Mouse (Mus musculus) left cerebral cortex, postnatal 10 days (tissue): ENCODE measurements around the gene Set. TPM values are rescaled to one million over a fixed set of nuclear protein-coding genes. Genes with fewer than 3 reads are reported as not detected.

Experiments
- DNase-seq, 2 experiments: peaks; one replicate each; pipeline ENCODE4 v3.0.0; 2021 to 2022; ENCODE audit warnings: low spot score in 2 of 2, mixed read lengths in 1 of 2; ENCODE audit errors: extremely low spot score in 1 of 2
- intact Hi-C: fragments of 180-260 bp; cut with DNase I; formaldehyde crosslinking; loops from one replicate; pipeline ENCODE4 v1.15.1; 2025
- total RNA-seq, 2 experiments: library from RNA; stranded (reverse); gene quantifications; 2 replicates each; pipeline ENCODE4 v1.2.3; 2021

Set gene
- total RNA-seq, 2 experiments from 2014 or later = 219 to 220 TPM

DNA sequence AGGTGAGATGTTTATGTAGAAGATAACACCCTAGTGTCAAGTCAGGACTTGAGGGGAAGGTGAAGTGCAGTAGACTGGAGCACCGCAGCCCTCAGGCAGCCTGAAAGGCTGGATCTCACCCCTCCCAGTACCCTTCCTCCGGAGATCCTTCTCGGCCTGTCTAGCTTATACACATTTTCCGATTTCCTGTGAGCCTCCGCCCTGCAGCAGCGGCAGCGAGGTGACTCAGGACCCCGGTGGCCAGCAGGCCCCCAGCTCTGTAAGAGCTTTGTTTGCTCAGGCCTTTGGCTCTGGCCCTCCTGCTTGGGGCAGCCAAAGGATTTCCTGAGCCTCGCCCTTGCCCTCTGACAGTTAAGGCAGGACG, 21.2 kb downstream of the Set start:
- no peak for DNase-seq
- intact Hi-C loops = loop anchor here (5.0 kb wide), 1 partner anchor 84 kb away; no protein-coding TSS in a partner anchor

DNA sequence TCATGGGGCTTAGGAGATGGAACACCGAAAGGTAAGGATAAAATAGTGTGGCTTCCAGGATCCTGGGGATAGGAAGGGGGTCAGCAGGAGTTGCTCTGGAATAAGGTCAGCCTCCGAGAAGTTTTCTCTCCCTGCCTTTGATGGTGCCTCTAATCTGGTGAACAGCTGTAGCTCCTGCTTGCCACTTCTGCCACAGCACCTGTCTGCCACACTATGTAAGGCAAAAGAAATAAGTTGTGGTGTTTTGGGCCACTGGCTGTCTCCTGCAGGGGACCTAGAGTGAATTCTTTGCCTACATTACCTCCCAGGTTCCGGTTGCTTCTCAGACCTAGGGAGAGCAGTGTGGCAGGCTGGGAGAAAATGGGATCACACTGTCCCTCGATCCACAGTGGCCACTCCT, 21.6 kb downstream of the Set start:
- intact Hi-C loops = loop anchor here (5.0 kb wide), 1 partner anchor 84 kb away; no protein-coding TSS in a partner anchor
- DNase-seq = no peak

GRCm38 (mm10) chr2:30080181-30080800, 23.1 kb downstream of the Set start:
- intact Hi-C loops = no loop called here
- DNase-seq = no peak

- intact Hi-C loops = no loop called here
- no peak for DNase-seq
Observed at GRCm38 (mm10) chr2:30084113-30084512, 26.9 kb downstream of the Set start.

DNA sequence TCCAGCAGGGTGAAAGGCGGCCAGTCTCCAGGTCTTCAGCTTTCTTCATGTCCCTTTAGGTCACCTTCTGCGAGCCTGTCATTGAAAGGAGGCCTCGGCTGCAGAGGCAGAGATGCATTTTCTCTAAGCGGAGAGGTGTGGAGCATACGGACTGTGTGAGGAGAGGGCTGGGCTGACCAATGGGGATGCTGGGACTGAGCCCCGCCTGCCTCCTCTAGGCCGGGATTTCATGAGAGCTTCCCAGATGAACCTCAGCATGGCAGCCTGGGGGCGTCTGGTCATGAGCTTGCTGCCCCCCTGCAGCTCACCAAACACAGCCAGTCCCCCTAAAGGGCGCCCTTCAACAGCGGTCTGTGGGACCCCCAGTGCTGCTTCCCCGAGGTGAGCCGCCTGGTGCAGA, 27.5 kb downstream of the Set start:
- no peak for DNase-seq
- intact Hi-C loops = no loop called here

GRCm38 (mm10) chr2:30087310-30087709, 30.1 kb downstream of the Set start:
- no peak for DNase-seq
- intact Hi-C loops = no loop called here

DNA sequence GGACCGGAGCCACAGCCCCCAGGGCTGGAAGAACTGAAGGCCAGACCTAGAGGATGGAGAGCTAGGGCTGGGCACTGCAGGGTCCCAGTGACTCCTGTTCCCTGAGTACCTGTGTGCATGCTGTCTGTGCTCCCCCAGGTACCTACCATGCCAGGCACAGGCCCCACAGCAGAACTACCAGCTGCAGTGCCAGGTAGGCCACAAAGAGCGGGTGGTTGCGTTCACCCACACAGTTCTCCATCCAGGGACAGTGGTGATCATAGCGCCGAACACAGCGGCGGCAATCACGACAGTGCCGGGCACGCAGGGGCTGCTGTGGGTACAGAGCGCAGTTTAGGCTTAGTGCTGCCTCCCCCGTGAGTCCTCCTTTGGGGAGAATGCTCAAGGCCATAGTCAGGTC, 34.3 kb downstream of the Set start:
- DNase-seq = no peak
- intact Hi-C loops = no loop called here

GRCm38 (mm10) chr2:30092280-30092918, 35.2 kb downstream of the Set start:
- intact Hi-C loops = no loop called here
- DNase-seq = no peak

DNA sequence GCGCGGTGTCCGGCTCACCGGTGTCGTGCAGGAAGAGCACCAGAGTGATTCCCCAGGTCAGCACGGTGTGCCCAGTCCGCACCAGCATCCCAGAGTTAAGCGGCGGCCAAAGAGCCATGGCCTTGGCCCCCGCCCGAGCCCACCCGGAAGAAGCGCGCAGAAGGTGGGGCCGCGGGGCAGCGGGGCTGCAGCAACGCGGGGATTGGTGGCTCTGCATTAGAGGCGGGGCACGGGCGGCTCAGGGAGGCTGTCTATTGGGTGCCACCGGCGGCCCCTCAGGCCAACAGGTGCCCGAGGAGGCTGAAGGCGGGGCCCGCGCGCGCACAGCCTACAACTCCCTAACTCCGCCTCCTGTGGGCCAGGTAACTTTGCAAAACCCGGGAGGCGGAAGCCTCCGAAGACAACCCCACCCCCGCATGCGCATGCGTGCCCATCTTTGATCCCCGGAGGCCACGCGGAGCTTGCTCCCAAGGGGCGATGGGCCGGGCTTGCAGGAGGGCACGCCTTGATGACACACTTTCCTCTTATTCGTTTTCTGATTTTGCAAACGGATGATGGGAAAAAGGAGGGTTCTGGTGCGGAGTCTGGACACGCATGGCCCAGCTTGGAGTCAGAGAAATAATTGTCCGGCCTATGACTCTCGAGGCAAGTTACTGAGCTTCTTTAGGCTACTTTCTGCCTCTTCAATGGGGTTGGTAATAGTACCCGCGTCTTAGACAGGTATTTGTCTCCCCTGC, 36.5 kb downstream of the Set start, which contains the start of gene Zdhhc12:
Gene Zdhhc12 (minus strand): TSS at position 178 of the 737 bp plus-strand sequence.
- intact Hi-C loops = no loop called here
- DNase-seq = peak; percentile 93 to 96

- no peak for DNase-seq
- intact Hi-C loops = no loop called here
Observed at GRCm38 (mm10) chr2:30094208-30094588, 37.0 kb downstream of the Set start.

DNA sequence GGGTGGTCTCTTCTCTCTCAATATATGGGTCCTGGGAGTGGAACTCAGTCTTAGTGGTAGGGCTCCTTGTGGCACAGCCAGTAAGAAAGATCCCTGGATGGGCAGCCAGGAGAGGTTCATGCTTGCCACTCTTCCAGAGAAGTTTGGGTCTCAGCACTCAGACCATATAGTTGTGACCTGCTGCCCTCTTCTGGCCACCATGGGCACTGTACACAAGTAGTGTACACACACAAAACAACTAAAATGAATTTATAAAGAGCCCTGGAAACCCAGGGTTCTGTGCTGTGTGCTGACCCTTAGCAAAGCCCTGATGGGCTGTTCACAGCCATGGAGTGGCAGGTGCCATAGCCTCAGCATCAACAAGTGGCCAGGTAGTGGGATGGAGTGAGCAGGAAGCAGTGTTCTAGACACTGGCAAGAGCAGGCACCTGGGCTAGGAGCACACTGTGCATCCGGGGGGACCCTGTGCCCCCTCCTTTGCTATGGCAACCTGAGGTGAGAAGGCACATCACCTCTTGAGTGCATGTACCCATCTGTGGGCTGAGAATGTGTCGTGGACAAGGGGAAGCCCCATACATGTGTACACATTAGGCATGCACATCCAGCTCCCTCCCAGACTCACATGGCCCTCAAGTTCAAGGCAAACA, 38.8 kb downstream of the Set start:
- no peak for DNase-seq
- intact Hi-C loops = no loop called here

DNA sequence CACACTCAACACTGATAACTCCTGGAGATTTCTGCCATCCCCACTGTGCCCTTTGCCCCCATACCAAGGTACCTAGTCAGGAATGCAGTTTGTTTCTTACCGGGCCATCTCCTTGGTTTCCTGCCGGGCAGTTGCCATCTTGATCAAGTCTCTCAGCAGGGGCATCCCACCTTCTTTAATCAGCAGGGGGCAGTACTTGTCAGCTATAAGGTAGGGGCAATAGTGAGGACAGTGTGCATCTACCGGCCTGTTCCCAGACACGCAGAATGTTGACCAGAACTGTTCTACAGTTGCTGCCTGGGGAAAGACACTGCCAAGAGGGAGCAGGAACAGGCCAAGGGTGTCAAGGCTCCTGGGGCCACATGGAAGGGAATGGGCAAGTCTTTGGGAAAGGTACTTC, 43.0 kb downstream of the Set start:
- DNase-seq = no peak
- intact Hi-C loops = no loop called here

- intact Hi-C loops = no loop called here
- no peak for DNase-seq
Observed at GRCm38 (mm10) chr2:30106364-30106763, 49.2 kb downstream of the Set start.

- DNase-seq = no peak
- intact Hi-C loops = no loop called here
Observed at GRCm38 (mm10) chr2:30107646-30108045, 50.5 kb downstream of the Set start.

GRCm38 (mm10) chr2:30108260-30108659, 51.1 kb downstream of the Set start:
- intact Hi-C loops = no loop called here
- no peak for DNase-seq

DNA sequence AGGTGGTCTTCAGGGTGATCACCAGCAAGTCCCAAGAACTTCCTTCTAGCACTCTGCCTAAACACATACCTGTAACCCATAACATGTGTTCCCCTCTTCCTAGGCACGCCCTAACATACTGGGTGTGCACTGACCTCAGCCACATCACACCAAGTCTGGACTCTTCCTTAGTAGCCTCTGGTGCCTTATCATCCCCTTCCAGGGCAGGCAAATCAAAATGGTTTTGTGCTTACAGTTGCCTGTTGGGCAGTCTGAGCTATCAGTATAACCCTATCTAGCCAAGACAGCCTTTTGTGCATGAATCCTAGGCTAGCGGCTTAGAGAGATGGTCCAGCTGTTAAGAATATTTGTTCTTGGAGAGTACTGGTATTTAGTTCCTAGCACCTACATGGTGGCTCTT, 54.3 kb downstream of the Set start:
- intact Hi-C loops = no loop called here
- DNase-seq = no peak

GRCm38 (mm10) chr2:30112564-30112963, 55.4 kb downstream of the Set start:
- intact Hi-C loops = no loop called here
- no peak for DNase-seq

DNA sequence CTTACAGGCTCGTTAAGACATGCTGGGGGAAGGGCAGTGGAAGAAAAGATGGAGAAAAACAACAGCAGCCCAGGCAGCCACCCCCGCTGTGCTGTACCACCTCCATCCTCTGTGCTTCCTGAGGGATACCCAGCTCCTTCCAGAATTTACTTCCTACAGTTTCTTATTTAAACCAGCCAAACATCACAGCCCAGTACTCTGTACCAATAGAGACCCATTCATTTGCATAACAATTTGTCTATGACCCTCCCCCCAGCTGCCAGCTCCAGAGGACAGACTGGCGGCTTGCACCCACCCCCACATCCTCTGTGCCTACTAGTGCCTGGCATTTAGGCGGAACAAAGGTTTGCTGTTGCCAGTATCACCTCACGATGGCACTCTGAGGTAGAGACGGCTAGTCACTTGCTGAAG, 62.5 kb downstream of the Set start:
- peak in 1 of 2 experiments; percentile 57 for DNase-seq
- intact Hi-C loops = no loop called here

DNA sequence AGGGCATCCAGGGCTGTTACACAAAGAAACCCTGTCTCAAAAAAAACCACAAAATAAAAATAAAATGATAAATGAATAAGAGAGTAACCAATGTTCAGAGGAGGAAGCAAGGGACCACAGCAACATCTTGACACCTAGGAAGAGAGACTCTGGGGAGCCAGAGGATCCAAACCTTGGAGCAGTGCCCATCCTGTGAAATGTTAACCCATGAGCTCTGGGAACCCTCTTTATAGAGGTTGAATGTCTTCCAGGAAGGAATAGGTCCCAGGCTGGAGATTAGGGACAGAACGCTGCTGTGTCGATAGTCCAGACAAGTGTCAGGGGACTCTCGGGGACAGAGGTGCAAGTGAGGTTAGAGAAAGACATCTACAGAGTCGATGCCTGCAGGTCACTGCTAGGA, 63.1 kb downstream of the Set start:
- DNase-seq = no peak
- intact Hi-C loops = no loop called here
